Mouse (Mus musculus) liver, postnatal 0 days (tissue): ENCODE measurements around the gene Gm11562.

Source experiments
- CTCF ChIP-seq: sonication (generic); IDR thresholded peaks from 2 replicates; pipeline ENCODE4 v1.5.1; 2016; ENCODE audit warnings: antibody characterized with exemption, low read depth
- EP300 ChIP-seq: IDR thresholded peaks from 2 replicates; pipeline ENCODE4 v1.6.1; 2016; ENCODE audit warnings: antibody characterized with exemption, low read depth, mild to moderate bottlenecking

DNA sequence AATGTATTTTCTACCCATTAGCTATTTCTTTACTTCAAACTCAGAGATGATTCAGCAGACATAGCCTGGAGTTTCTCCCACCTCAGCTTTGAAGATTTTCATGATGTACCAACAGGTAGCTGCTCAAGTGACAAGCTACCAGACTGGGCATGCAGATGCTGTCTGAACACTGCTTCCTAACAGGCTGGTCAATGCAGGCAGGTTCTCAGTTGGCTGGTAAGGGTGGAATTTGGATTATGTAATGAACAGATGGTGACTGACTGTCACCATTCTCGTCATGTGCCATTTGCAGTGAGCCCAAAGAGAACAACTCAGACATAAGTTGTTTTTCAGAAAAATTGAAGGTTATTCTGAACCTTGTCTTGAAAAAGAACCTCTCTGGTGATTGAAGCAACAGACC is 11.1 kb downstream of the Gm11562 start:
- TF ChIP-seq EP300: no peak
- TF ChIP-seq CTCF: no peak
